Mouse (Mus musculus): Measurements from ENCODE around the gene Mttp. TPM values are rescaled to one million over a fixed set of nuclear protein-coding genes. Genes with fewer than 3 reads are reported as not detected.
"Not testable (repeated sequence)": the region's sequence is repeated elsewhere in the genome, so short reads cannot be mapped to it uniquely, and the experiment has no call there.

The Mttp gene
- polyA plus RNA-seq, 1 experiment, result 3.2 TPM

DNA sequence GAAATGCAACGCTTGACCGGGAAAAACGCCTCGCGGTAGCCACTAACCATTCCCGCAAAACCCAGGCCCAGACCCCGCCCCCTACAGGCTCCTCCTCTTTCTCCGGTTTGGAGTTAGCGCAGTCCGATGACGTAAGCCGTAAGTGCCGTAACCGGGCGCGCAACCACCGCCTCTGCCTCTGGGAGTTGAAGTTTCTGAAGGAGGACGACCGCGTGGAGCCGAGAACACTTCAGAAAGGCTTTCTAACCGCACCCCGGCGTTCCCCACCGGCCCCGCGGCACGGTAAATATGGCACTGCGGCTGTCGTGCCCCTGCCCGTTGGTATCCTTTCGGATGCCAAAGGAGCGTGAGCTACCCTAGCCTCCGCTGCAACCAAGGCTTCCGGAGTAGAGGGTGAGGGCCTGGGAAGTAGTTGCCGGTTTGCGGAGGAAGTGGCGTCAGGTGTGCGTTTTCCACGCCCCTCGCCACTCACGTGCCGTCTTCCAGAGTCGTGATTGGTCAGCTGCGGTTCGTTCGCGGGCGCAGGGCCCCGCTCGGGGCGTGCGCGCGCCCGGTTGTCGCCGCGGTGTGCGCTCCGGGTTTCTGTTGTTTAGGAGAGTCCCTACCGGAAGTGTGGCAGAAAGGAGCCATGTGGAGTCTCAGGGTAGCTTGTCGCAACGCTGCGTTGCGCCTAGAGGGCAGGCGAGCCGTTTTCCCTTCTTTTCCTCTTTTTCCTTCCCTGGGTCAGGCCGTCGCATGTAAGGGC, 1.3 kb downstream of the Mttp start, which contains the start of gene Trmt10a:
Gene Trmt10a, plus strand, starts transcription at position 134 of the 745 bp plus-strand sequence.
- H3K4me3 ChIP-seq (ENCODE audit: insufficient read depth, low read depth, low read length), result peak within 1 kb of the TSS; percentile 86
- no peaks in the 10 kb centered on the region for H3K4me1 ChIP-seq (ENCODE audit: control insufficient read depth, insufficient read depth, insufficient read length, low read length)
- H3K27ac ChIP-seq (replicated peaks; ENCODE audit: low read depth, low read length), result peak within 1 kb of the TSS; percentile 95

DNA sequence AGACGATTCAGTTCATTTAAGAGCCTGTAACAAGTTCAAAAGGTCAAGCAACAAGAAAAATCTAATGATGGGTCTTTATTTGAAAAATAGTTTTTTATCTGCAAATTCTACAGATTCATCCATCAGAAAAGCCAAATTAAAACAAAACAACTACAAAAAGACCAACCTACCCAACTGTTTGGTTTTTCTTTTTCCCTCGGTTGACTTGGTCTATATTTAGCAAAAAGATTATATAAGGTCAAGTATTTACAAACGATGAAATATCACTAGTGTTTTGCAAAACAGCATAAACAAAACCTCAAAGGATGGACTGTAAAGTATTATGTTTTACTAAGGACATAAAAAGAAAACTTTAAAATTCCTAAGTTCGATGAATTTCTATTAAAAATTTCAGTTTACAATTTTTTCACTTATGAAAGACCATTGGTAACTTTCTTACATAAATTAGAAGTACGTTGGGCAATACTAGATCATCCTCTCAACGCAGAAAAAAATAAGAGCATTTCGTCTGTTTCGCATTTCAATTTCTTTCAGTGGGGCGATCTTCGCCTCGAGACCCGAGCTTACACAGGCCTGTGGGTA, 1.9 kb downstream of the Mttp start:
- no peaks in the 10 kb centered on the region for H3K4me1 ChIP-seq (ENCODE audit: control insufficient read depth, insufficient read depth, insufficient read length, low read length)
- peak overlapping the region; percentile 89 for H3K27ac ChIP-seq (replicated peaks; ENCODE audit: low read depth, low read length)
- H3K4me3 ChIP-seq (ENCODE audit: insufficient read depth, low read depth, low read length), result peak overlapping the region; percentile 69

- 0 out of 2 replicates have a peak overlapping the region, but pooled peaks have one; percentile 17 for H3K4me3 ChIP-seq (ENCODE audit: insufficient read depth, low read depth, low read length)
- 0 out of 2 replicates have a peak overlapping the region, but pooled peaks have one; percentile 54 for H3K27ac ChIP-seq (replicated peaks; ENCODE audit: low read depth, low read length)
Observed at GRCm38 (mm10) chr3:138142052-138142732, 2.6 kb downstream of the Mttp start.

GRCm38 (mm10) chr3:138139663-138140062, 5.1 kb downstream of the Mttp start:
- Histone ChIP-seq H3K4me1 (ENCODE audit: control insufficient read depth, insufficient read depth, insufficient read length, low read length) (no peaks in the 10 kb centered on the region), H3K4me3 (ENCODE audit: insufficient read depth, low read depth, low read length) (no peak overlapping the region), H3K27ac (replicated peaks; ENCODE audit: low read depth, low read length) (no peak overlapping the region)

More at GRCm38 (mm10) chr3:138142052-138142732, 2.6 kb downstream of the Mttp start:
- no peaks in the 10 kb centered on the region for H3K4me1 ChIP-seq (ENCODE audit: control insufficient read depth, insufficient read depth, insufficient read length, low read length)

DNA sequence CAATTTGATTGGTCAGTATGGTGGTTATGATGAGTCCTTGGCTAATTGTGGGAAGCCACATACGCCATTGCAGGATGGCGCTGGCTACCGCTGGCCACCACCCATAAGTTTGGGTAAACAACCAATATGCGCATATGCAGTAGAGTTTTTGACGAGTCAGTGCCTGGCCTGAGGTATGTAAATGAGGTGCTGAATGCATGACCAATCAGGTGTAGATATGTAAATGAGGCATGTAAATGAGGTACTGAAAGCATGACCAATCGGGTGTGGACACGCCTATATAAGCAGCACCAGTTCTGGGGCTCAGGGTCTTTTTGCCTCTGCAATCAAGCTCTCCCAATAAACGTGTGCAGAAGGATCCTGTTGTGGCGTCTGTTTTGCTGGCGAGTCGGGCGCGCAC, 6.6 kb downstream of the Mttp start:
- H3K4me3 ChIP-seq (ENCODE audit: insufficient read depth, low read depth, low read length), result not testable (repeated sequence)

DNA sequence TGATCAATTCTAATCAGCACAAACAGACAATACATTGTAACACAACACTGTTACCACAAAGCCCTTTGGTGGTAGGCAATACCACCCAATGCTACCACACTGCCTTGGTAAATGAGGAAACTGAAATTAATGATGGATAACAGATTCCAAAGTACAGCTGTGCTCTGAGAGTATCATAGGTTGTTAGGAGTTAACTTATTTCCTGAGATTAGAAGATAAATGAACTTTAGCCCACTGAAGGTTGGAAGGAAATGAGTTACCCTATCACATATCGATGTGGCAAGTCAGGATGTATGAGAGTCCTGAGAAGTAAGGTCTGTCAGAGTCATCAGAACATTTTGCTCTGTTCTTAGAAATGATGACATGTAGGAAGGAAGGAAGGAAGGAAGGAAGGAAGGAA, 10.2 kb downstream of the Mttp start:
- H3K4me3 ChIP-seq (ENCODE audit: insufficient read depth, low read depth, low read length), result no peak overlapping the region
- no peak overlapping the region for H3K27ac ChIP-seq (replicated peaks; ENCODE audit: low read depth, low read length)
- no peaks in the 10 kb centered on the region for H3K4me1 ChIP-seq (ENCODE audit: control insufficient read depth, insufficient read depth, insufficient read length, low read length)

More for the DNA sequence above, 6.6 kb downstream of the Mttp start:
- not testable (repeated sequence) for H3K4me1 ChIP-seq (ENCODE audit: control insufficient read depth, insufficient read depth, insufficient read length, low read length); H3K27ac ChIP-seq (replicated peaks; ENCODE audit: low read depth, low read length)

DNA sequence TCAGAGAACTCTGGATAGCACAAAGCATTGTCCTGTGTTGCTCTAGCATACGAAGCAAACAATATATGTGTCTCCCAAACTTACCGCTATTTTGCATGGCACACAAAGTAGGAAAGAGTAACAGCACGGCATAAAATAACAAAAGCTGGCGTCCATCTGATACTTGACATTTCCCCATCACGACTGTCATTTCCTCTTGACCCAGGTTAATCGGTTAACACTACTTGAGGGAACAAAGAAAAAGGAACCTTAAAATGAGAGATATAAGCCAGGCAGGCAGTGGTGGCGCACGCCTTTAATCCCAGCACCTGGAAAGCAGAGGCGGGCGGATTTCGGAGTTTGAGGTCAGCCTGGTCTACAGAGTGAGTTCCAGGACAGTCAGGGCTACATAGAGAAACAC, 10.9 kb downstream of the Mttp start:
- Histone ChIP-seq H3K27ac (replicated peaks; ENCODE audit: low read depth, low read length) (no peak overlapping the region), H3K4me1 (ENCODE audit: control insufficient read depth, insufficient read depth, insufficient read length, low read length) (no peaks in the 10 kb centered on the region), H3K4me3 (ENCODE audit: insufficient read depth, low read depth, low read length) (no peak overlapping the region)

DNA sequence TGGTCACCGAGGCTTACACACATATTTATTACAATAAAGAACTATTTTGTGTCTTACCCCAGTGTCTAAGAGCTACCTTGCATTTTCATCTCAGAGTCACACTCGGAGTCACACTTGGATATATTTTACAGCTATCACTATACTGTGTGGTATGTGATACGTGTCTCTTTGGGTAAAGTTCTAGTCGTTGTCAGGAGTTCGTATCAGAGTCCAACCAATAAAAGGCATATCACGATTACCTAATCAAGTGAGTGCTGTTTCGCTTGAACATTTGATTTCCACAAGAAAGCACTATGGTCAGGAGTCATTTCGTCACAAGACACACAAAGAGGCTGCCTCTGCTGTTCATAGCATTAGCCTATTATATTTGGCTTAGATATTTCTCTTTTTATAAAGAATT, 11.3 kb downstream of the Mttp start:
- H3K4me1 ChIP-seq (ENCODE audit: control insufficient read depth, insufficient read depth, insufficient read length, low read length), result no peaks in the 10 kb centered on the region
- no peak overlapping the region for H3K4me3 ChIP-seq (ENCODE audit: insufficient read depth, low read depth, low read length)
- no peak overlapping the region for H3K27ac ChIP-seq (replicated peaks; ENCODE audit: low read depth, low read length)

GRCm38 (mm10) chr3:138131168-138131567, 13.6 kb downstream of the Mttp start:
- no peak overlapping the region for H3K27ac ChIP-seq (replicated peaks; ENCODE audit: low read depth, low read length)
- no peaks in the 10 kb centered on the region for H3K4me1 ChIP-seq (ENCODE audit: control insufficient read depth, insufficient read depth, insufficient read length, low read length)
- no peak overlapping the region for H3K4me3 ChIP-seq (ENCODE audit: insufficient read depth, low read depth, low read length)

- Histone ChIP-seq H3K4me1 (ENCODE audit: control insufficient read depth, insufficient read depth, insufficient read length, low read length) (no peaks in the 10 kb centered on the region), H3K27ac (replicated peaks; ENCODE audit: low read depth, low read length) (no peak overlapping the region), H3K4me3 (ENCODE audit: insufficient read depth, low read depth, low read length) (no peak overlapping the region)
Observed at GRCm38 (mm10) chr3:138130692-138131091, 14.1 kb downstream of the Mttp start.

DNA sequence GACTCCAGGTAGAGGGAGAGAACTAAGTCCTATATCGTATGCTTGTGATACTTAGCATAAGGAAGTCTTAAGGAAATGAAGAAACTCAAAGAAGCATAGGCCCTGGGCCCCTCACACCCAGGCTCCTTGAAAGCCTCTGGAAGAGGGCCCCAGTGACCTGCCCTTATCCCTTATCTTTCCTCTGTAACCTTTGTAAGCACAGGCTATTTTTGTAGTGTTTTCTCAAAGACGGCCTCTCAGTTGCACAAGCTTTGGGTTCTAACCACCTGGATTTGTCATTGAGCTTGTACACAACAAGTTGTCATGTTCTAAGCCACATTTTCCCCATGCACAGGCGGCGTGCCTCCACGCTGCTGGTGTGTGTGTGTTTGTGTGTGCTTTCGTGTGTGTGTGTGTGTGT, 15.7 kb downstream of the Mttp start:
- H3K27ac ChIP-seq (replicated peaks; ENCODE audit: low read depth, low read length), result no peak overlapping the region
- no peak overlapping the region for H3K4me3 ChIP-seq (ENCODE audit: insufficient read depth, low read depth, low read length)
- no peaks in the 10 kb centered on the region for H3K4me1 ChIP-seq (ENCODE audit: control insufficient read depth, insufficient read depth, insufficient read length, low read length)

- H3K4me1 ChIP-seq (ENCODE audit: control insufficient read depth, insufficient read depth, insufficient read length, low read length), result peaks cover under 1% of the 10 kb centered on the region; the same call in 1 of the 2 replicates
- H3K4me3 ChIP-seq (ENCODE audit: insufficient read depth, low read depth, low read length), result no peak overlapping the region
- no peak overlapping the region for H3K27ac ChIP-seq (replicated peaks; ENCODE audit: low read depth, low read length)
Observed at GRCm38 (mm10) chr3:138123842-138124241, 20.9 kb downstream of the Mttp start.

GRCm38 (mm10) chr3:138121461-138121860, 23.3 kb downstream of the Mttp start:
- Histone ChIP-seq H3K4me1 (ENCODE audit: control insufficient read depth, insufficient read depth, insufficient read length, low read length) (peaks cover 2% of the 10 kb centered on the region; the same call in 1 of the 2 replicates), H3K27ac (replicated peaks; ENCODE audit: low read depth, low read length) (no peak overlapping the region), H3K4me3 (ENCODE audit: insufficient read depth, low read depth, low read length) (no peak overlapping the region)

- Histone ChIP-seq H3K27ac (replicated peaks; ENCODE audit: low read depth, low read length) (no peak overlapping the region), H3K4me3 (ENCODE audit: insufficient read depth, low read depth, low read length) (no peak overlapping the region), H3K4me1 (ENCODE audit: control insufficient read depth, insufficient read depth, insufficient read length, low read length) (peaks cover 2% of the 10 kb centered on the region; the same call in 1 of the 2 replicates)
Observed at GRCm38 (mm10) chr3:138119444-138120105, 25.2 kb downstream of the Mttp start.

GRCm38 (mm10) chr3:138118831-138119230, 25.9 kb downstream of the Mttp start:
- H3K4me3 ChIP-seq (ENCODE audit: insufficient read depth, low read depth, low read length), result peak overlapping the region; percentile 21; the same call in 1 of the 2 replicates
- H3K27ac ChIP-seq (replicated peaks; ENCODE audit: low read depth, low read length), result peak overlapping the region; percentile 15; the same call in 1 of the 2 replicates
- peaks cover 2% of the 10 kb centered on the region; the same call in 1 of the 2 replicates for H3K4me1 ChIP-seq (ENCODE audit: control insufficient read depth, insufficient read depth, insufficient read length, low read length)

Measured in brown adipose tissue, adult 24 weeks (tissue).